Mouse (Mus musculus) adrenal gland, adult (tissue): ENCODE results near the gene Rhbdd3.
"Not testable (repeated sequence)": the region's sequence is repeated elsewhere in the genome, so short reads cannot be mapped to it uniquely, and the experiment has no call there.

Source experiments
- DNase-seq, 2 experiments: peaks; one replicate each; pipeline ENCODE4 v3.0.0; 2022 to 2023; ENCODE audit warnings: low spot score in 1 of 2; ENCODE audit not compliant: inconsistent age in 2 of 2

Rhbdd3 gene

GRCm38 (mm10) chr11:5064282-5065055 is 34.3 kb upstream of the Rhbdd3 start:
- DNase-seq, result peak in 1 of 2 experiments; percentile 60

DNA sequence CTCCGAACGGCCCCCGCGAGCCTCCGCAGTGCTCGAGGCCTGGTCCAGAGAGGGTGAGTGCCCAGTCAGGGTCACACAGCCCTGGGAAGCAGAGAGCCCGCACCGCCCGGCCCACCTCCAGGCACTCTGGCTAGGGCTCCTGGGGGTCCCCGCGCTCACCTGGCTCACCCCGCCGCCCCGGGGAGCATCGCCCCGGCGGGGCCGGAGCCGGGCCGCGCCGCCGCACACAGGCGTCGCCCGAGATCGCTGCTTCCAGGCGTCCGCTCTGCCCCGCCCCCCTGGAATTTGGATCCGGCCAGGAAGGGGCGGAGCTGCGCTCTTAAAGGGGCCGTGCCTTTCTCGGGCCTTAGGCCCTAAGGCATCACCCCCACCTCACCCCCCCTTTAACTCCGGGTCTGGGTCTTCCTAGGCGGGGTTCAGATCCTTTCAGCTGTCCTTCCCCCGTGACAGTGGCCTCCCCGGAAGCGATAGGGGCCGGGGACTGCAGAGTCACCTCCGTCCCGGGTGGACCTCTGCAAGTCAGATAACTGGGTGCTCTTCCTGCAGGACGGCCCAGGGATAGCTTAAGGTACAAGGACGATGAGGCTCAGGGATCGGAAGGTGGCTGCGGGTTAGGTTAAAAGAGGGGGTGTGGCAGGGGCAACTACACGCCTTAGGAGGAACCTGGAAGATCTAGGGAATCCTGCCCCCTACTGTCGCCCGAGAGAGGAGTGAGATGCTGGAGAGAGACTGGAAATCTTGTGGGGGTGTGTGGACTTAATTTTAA is 33.5 kb upstream of the Rhbdd3 start, which contains the start of gene Gas2l1:
Gas2l1 (minus strand) TSS at position 272 of the 766 bp plus-strand sequence.
- peak; percentile 92 to 97 for DNase-seq

DNA sequence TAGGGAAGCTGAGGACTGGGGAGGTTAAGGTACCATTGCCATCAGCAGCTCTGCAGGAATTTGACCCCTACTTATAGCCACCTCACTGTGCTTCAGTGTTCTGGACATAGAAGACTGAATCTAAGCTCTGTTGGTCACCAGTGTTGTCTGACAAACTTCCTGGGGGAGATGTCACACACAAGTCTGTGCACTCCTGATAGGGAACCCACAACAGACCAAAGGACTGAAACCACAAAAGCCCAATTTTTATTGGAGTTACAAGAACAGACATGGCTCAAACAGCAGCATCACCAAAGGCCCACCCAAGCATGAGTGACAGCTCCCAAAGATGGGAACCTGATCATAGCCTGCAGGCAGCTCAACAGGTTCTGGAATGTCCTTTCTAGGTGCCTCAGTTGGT is 31.7 kb upstream of the Rhbdd3 start:
- DNase-seq, result peak in 1 of 2 experiments; percentile 33

DNA sequence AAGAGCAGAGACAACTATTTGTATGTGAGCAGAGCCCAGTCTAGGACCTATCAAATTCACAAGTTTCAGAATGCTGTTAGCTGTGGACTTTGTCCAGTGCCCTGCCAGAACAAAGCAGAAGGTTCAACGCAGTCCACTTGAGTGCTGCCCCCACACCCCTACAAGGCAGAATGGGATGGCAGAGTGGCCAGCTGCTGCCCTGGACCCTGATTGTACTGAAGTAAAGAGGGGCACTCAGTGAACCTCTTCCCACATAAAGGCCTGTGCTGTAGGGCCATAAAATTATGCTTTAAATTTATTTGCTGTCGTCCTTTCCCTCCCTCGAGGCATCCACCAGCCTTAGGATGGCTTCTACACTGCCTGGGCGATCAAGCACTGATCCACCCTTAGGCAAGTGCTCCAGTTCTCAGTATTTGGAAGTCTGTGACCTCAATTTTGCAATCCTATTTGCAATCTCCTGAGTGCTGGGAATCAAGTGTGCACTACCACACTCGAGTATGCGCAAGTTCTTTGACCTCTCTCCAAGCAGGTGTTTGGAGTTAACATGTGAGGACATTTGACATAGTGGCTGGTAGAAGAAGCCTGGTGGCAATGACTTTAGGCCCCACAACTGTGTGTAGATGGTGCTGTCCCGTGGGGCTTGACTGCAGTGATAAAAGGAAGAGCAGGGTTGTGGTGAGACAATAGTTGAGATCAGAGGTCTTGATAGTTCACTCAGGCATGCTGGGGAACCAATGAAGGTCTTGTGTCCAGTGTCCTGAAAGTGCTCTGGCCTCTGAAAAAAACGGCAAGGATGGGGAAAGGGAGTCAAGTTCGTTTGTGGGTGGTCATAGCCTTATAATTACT is 30.4 kb upstream of the Rhbdd3 start:
- no peak for DNase-seq

DNA sequence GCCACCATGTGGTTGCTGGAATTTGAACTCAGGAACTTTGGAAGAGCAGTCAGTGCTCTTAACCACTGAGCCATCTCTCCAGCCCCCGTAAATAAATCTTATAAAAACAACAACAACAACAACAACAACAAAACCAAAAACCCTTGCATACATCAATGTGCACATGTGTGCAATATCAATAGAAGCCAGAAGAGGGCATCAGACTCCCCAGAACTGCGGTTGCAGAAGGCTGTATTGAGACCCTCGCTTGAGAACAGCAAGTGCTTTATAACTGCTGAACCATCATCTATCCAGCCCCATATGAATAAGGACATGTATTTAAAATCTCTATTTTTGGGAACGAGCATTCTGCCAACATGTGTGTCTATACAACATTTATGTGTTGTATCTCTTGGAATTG is 23.8 kb upstream of the Rhbdd3 start:
- DNase-seq, result peak in 1 of 2 experiments; percentile 70

GRCm38 (mm10) chr11:5075760-5076159 is 23.0 kb upstream of the Rhbdd3 start:
- DNase-seq, result no peak

GRCm38 (mm10) chr11:5076843-5077242 is 21.9 kb upstream of the Rhbdd3 start:
- not testable (repeated sequence) for DNase-seq

GRCm38 (mm10) chr11:5089147-5089546 is 9.6 kb upstream of the Rhbdd3 start:
- DNase-seq, result peak; percentile 50 to 82

DNA sequence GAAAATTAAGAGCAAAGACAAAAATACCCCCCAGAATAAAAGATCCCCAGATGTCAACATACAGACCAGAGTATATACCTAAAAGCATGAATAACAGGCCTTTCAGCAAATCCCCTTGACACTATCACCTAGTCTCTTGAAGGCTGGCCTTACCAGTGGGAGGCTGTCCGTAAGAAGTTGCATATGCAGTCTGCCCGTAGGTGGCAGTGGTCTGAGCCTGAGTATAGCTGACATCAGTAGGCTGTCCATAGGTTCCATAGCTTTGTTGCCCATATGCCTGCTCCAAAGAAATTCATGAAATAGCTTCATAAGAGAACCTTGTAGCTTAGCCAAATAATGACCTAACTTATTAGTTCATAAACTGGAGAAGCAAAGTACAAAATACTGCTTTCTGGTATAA is 7.0 kb upstream of the Rhbdd3 start:
- peak in 1 of 2 experiments; percentile 61 for DNase-seq

DNA sequence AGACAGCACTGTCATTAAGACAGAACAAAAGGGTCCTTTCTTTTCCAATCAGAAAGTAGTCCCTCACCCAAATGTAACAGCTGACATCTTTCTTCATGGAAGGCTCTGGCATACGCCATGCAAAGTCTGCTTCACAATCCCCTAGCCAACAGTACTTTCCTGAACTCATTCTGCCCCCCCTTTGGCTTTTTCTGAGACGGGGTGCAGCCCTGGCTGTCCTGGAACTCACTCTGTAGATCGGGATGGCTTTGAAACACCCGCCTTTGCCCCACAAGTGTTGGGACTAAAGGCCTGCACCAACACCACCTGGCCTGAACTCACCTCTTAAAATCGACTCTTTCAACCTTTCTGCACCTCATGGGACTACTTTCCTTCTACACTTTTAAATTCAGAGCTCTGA is 2.8 kb upstream of the Rhbdd3 start:
- peak in 1 of 2 experiments; percentile 54 for DNase-seq

DNA sequence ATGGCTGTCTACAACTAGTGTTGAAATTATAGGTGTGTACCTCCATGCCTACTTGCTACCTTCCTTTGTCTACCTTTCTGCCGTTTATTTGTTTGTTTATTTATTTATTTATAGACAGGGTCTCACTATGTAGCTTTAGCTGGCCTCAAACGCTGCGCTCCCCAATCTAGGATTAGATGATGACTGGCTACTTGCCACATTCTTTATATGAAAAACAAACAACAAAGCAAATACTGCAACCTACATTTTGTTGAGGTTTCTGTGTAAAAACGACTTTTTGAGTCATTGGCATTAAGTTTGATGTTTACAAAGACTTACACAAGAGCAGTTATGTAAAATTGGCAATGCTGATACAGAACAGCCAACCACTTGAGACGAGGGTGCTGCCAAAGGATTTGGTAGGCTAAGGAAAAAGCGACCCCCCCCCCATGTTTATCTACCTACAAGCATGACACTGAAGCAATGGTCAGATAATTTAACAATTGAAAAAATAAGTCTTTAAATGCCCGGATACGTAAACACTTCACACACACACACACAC is 2.2 kb upstream of the Rhbdd3 start:
- peak in 1 of 2 experiments; percentile 56 for DNase-seq

DNA sequence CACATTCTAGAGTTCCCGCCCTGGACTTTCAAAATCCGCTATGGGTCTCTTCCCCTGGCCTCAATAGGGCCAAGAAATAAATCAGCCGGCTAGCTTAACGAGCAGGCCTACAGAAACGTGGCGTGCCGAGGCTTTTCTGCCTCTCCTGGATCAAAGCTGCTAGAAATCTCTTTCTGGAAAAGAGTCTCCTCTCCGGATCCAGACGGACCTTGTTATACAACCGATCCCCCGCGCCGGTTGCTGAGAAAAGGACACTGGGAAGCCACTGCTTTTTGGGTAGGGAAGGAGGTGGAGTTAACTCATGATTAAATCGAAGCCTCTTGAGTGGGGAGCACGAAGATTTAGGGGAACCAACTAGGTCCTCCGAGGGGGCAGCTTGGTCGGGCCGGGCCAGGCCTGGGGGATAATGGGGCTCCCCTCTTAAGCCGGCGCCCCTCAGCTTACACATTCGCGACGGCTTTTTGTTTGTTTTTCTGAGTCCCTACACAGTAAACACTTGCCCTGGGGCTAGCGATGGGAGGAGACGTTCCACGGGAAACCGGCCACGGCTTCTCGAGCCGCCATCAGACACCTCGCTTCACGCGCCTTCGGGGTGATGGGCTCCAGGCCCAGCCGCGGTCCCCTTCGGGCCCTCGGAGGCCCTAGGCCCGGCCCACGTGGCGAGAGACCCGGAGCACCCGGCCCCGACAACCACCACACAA is 541 bp upstream of the Rhbdd3 start:
- peak; percentile 66 to 89 for DNase-seq

- peak; percentile 89 to 96 for DNase-seq
Measured at GRCm38 (mm10) chr11:5099576-5100183, 954 bp downstream of the Rhbdd3 start.

- no peak for DNase-seq
Measured at GRCm38 (mm10) chr11:5100283-5100682, 1.6 kb downstream of the Rhbdd3 start.

- peak in 1 of 2 experiments; percentile 55 for DNase-seq
Measured at GRCm38 (mm10) chr11:5100801-5101200, 2.1 kb downstream of the Rhbdd3 start.

GRCm38 (mm10) chr11:5101641-5102040 is 2.9 kb downstream of the Rhbdd3 start:
- DNase-seq, result no peak

DNA sequence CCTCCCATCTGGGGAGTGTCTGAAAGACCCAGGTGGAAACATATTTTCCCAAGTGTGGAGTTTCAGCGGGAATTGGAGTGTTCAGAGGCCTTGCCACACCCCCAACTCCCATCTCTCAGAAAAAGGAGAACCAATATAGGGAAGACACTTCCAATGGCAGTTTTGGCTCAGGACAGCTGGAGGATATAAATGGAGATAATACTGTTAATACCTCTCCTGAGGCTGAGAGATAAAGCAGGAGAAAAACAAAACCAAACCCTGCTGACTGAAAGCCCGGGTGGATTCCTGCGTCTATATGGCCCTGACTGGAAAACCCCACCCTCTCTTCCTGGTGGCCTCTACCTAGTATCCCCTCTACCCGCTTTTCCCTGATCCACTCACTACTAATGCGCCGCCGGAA is 3.7 kb downstream of the Rhbdd3 start:
- DNase-seq, result no peak

DNA sequence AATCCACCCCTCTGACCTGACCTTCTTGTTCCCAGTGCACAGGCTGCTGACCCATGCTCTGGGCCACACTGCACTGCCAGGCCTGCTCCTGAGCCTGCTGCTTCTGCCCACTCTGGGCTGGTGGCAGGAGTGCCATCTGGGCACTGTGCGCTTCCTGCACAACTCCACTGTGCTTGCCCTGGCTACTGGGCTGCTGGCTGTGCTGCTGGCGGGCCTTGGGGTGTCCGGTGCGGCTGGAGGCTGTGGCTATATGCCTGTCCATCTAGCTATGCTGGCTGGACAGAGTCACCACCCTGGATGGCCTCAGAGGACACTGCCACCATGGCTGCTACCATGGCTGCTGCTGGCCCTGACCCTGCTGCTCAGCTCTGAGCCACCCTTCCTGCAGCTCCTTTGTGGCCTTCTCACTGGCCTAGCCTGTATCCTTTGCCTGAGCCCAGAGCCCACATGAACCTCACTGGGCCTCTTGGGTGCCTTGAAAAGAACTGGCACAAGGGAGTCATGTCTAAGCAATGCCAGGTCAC is 5.3 kb downstream of the Rhbdd3 start:
- no peak for DNase-seq

- DNase-seq, result no peak
Measured at GRCm38 (mm10) chr11:5109441-5109840, 10.7 kb downstream of the Rhbdd3 start.

DNA sequence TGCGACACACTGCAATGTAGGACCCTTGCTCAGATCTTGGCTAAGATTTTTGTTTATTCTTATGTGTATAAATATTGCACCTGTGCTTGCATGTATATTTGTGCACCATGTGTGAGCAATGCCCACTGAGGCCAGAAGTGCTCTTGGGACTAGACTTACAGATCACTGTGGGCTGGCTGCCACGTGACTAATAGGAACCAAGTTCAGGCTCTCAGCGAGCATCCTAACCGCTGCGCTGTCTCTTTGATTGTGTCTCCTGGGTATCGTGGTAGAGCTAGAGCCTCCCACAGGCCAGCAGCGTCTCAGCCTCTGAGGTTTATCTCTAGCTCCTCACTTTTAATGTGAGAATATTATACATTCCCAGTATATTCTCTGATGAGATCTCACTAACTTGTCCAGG is 14.9 kb downstream of the Rhbdd3 start:
- no peak for DNase-seq
